Mouse (Mus musculus) cortical plate, adult 2 months (tissue): ENCODE results near the gene Il17re.

Experiments used
- CTCF ChIP-seq: fragments of 200-500 bp; IDR thresholded peaks from 2 replicates; pipeline ENCODE4 v1.5.1; 2011; ENCODE audit warnings: mild to moderate bottlenecking, control low read depth, low read length; ENCODE audit not compliant: insufficient read depth; ENCODE audit errors: extremely low read depth
- POLR2A ChIP-seq: fragments of 200-500 bp; IDR thresholded peaks from 2 replicates; pipeline ENCODE4 v1.6.1; 2011; ENCODE audit warnings: mild to moderate bottlenecking, low read length, control low read depth; ENCODE audit not compliant: insufficient read depth; ENCODE audit errors: extremely low read depth

GRCm38 (mm10) chr6:113473246-113473645 lies 15.0 kb downstream of the Il17re start:
- TF ChIP-seq CTCF, result no peak
- TF ChIP-seq POLR2A, result no peak
